Mouse (Mus musculus) ES-Bruce4 (cell line): ENCODE data around the gene Rpl10-ps3. TPM values are rescaled to one million over a fixed set of nuclear protein-coding genes. Genes with fewer than 3 reads are reported as not detected.

Experiments used
- H3K27ac ChIP-seq: 2 replicates; pipeline ENCODE4 v1.5.1; 2012; ENCODE audit warnings: low read length, inconsistent platforms; ENCODE audit not compliant: insufficient read depth
- H3K27me3 ChIP-seq: 2 replicates; pipeline ENCODE4 v1.6.1; 2012; ENCODE audit warnings: mild to moderate bottlenecking, low read length, inconsistent platforms; ENCODE audit not compliant: control insufficient read depth, poor library complexity, insufficient read depth, severe bottlenecking
- H3K36me3 ChIP-seq: 2 replicates; pipeline ENCODE4 v1.6.1; 2012; ENCODE audit warnings: inconsistent platforms, mild to moderate bottlenecking, low read length, moderate library complexity; ENCODE audit not compliant: control insufficient read depth, poor library complexity, insufficient read depth, severe bottlenecking
- H3K4me1 ChIP-seq: one replicate; pipeline ENCODE4 v1.8.1; 2011; ENCODE audit warnings: low read length; ENCODE audit not compliant: control insufficient read depth, insufficient read depth
- H3K4me3 ChIP-seq: 2 replicates; pipeline ENCODE4 v1.5.1; 2011; ENCODE audit warnings: low read depth, mild to moderate bottlenecking, low read length
- H3K9ac ChIP-seq: 2 replicates; pipeline ENCODE4 v1.6.1; 2012; ENCODE audit warnings: low read depth, mild to moderate bottlenecking, inconsistent platforms; ENCODE audit not compliant: poor library complexity, severe bottlenecking
- H3K9me3 ChIP-seq: replicated peaks from 2 replicates; pipeline ENCODE4 v1.6.1; 2012; ENCODE audit warnings: mild to moderate bottlenecking, low read length, inconsistent platforms; ENCODE audit not compliant: control insufficient read depth, poor library complexity, insufficient read depth, severe bottlenecking
- CTCF ChIP-seq: IDR thresholded peaks from one replicate; pipeline ENCODE4 v1.8.1; 2011; ENCODE audit warnings: low read depth, low read length
- EP300 ChIP-seq: IDR thresholded peaks from 2 replicates; pipeline ENCODE4 v1.6.1; 2011; ENCODE audit warnings: low read depth, low read length; ENCODE audit not compliant: insufficient read depth
- POLR2A ChIP-seq: IDR thresholded peaks from one replicate; pipeline ENCODE4 v1.8.1; 2011; ENCODE audit warnings: low read length; ENCODE audit not compliant: insufficient read depth
- polyA plus RNA-seq: library from polyadenylated mRNA; stranded (reverse); fragments of >200 nt; gene quantifications from 2 replicates; pipeline ENCODE4 v1.2.4, GENCODE M21; 2011; ENCODE audit warnings: low read depth; ENCODE audit not compliant: missing spikeins, insufficient read depth, insufficient read length

Gene Rpl10-ps3
- polyA plus RNA-seq, 1 experiment: 1,787 TPM

- H3K4me3 ChIP-seq: no peak overlapping the region
- H3K27me3 ChIP-seq: no peaks in the 10 kb centered on the region
- TF ChIP-seq EP300 (no peak), CTCF (no peak), POLR2A (no peak)
- H3K9me3 ChIP-seq: no peaks in the 10 kb centered on the region
- no peaks in the 10 kb centered on the region for H3K4me1 ChIP-seq
- H3K36me3 ChIP-seq: no peaks in the 10 kb centered on the region
- H3K9ac ChIP-seq: no peak overlapping the region
- H3K27ac ChIP-seq: no peak overlapping the region
These were observed 40.8 kb downstream of the Rpl10-ps3 start for GRCm38 (mm10) chr9:50304004-50304403.

DNA sequence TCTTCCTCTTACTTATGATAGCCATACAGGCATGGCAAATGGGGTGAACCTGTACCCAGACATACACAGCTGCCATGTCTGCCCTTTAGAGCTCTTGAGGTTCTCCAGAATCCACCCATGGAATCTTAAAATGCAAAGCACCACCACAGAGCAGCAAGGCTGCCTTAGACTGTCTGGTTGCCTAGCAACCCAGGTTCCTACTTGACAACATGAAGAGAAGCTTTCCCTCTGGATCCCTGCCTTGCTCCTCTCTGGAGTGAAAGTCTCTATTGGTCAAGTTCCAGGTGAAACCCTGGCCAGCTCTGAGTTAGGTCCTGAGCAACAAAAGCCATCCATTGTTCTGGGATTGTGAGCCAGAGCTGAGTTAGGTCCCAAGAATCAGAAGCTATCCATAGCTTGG, 43.0 kb downstream of the Rpl10-ps3 start:
- H3K36me3 ChIP-seq: no peaks in the 10 kb centered on the region

DNA sequence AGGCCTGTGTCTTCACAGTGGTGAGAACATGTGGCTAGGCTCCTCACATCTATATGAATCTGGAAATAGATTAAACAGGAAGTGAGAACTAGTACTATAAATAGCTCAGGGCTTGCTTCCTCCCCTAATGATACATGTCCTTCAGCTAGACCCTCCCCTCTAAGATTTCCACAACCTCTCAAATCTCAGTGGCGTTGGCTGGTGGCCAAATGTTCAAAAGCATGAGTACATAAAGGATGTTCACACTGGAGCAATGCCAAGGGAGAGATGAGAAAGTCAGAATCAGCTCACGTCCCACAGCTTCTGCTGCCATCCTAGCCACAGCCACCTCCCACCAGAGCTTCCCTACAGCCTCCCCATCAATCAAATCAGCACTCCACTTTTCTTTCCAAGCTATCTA, 46.4 kb downstream of the Rpl10-ps3 start:
- TF ChIP-seq POLR2A (no peak), CTCF (no peak), EP300 (no peak)
- no peak overlapping the region for H3K4me3 ChIP-seq
- H3K27me3 ChIP-seq: no peaks in the 10 kb centered on the region
- no peaks in the 10 kb centered on the region for H3K4me1 ChIP-seq
- no peak overlapping the region for H3K9ac ChIP-seq
- no peaks in the 10 kb centered on the region for H3K36me3 ChIP-seq
- peaks cover 6% of the 10 kb centered on the region; the same call in 1 of the 2 replicates for H3K9me3 ChIP-seq
- no peak overlapping the region for H3K27ac ChIP-seq

More for the DNA sequence above, 43.0 kb downstream of the Rpl10-ps3 start:
- Histone ChIP-seq H3K4me3 (no peak overlapping the region), H3K9ac (no peak overlapping the region), H3K9me3 (no peaks in the 10 kb centered on the region), H3K27me3 (no peaks in the 10 kb centered on the region), H3K4me1 (no peaks in the 10 kb centered on the region), H3K27ac (no peak overlapping the region)
- no peak for TF ChIP-seq CTCF
- TF ChIP-seq POLR2A: no peak
- TF ChIP-seq EP300: no peak

Other genes starting within 250 kb of the Rpl10-ps3 start
- 22.7 and 30.9 TPM in 2 replicates for gene Plet1, start 149.6 kb upstream of the Rpl10-ps3 start, polyA plus RNA-seq
- 34.3 and 34.4 TPM in 2 replicates for gene Pts, start 183.8 kb upstream of the Rpl10-ps3 start, polyA plus RNA-seq
- 1.2 and 2.1 TPM in 2 replicates for gene Il18, start 209.9 kb upstream of the Rpl10-ps3 start, polyA plus RNA-seq
- gene Bco2, start 210.2 kb upstream of the Rpl10-ps3 start, polyA plus RNA-seq: not detected in 2 replicates
- not detected in 2 replicates for gene Tex12, start 216.4 kb upstream of the Rpl10-ps3 start, polyA plus RNA-seq